Mouse (Mus musculus): ENCODE results near the gene Agap1. TPM values are rescaled to one million over a fixed set of nuclear protein-coding genes. Genes with fewer than 3 reads are reported as not detected.

Agap1 gene
- total RNA-seq, 2 experiments from 2014 or later = 240 to 255 TPM

DNA sequence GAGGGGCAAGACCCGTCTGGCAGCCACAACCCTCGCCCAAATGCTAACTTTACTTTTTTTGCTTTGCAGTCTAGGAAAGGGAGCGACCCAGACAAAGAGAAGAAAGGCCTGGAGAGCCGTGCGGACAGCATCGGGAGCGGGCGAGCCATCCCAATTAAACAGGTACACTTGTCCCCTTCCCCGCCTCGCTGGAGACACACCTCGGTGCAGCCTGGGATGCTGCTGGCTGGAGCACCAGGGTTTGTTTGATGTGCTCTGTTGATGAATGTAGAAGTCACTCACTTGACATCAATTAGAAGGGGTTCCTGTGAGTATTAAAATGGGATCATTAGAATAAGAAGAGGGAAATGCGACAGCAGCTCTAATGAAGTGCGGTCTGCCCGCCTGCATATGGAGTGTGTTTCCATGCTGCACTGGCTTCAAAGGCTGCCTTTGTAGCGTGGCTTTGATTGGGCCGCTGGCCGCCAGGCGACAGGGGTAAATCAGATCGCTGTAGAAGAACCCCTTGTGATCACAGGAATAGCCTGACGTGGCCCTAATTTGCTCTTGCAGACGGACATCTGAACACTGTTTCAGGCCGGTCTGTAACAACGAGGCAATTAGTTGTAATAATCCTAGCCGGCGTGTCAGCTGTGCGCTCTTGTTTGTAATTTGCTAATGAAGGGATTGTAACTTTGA lies 216.6 kb downstream of the Agap1 start:
- peak in 1 of 2 experiments; percentile 24 for DNase-seq (ENCODE audit: low spot score in 2 of 2)

DNA sequence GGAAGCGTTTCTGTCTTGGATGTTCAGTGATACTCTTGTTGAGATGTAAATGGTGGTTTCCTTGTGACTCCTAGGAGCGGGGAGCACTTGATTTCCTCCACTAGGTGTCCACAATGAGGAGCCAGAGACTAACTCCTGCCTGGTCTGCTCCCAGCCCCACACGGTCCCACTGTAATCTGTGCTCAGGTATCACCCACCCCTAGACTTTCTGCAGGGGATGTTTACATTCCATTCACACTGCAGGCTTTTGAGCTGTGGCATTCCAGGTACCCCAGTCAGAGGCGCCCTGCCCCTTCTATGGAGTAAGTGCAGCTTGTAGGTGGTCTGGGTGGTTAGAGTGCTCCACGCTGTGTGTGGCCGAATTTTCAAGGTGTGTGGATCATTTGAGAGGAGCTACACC lies 218.5 kb downstream of the Agap1 start:
- intact Hi-C loops (cut with DNase I) = no loop called here
- no peak for DNase-seq (ENCODE audit: low spot score in 2 of 2)

More for the DNA sequence above, 216.6 kb downstream of the Agap1 start:
- intact Hi-C loops (cut with DNase I) = no loop called here

DNA sequence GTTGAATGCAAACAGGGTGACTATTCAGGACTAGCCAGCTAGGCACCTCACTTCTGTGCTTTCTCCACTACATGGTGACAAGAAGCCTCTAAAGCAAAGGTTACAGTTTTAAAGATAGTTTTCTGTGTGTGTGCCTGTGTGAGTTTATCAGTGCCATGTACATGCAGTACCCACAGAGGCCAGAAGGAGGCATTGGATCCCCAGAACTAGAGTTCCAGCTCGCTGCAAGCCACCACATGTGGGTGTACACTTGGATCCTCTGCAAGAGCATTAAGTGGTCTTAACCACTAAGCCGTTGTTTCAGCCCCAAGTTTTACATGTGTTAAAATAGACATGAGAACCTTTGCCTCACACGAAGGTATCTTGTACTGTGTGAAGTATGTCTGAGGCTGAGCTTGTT lies 219.1 kb downstream of the Agap1 start:
- DNase-seq (ENCODE audit: low spot score in 2 of 2) = no peak
- intact Hi-C loops (cut with DNase I) = no loop called here

DNA sequence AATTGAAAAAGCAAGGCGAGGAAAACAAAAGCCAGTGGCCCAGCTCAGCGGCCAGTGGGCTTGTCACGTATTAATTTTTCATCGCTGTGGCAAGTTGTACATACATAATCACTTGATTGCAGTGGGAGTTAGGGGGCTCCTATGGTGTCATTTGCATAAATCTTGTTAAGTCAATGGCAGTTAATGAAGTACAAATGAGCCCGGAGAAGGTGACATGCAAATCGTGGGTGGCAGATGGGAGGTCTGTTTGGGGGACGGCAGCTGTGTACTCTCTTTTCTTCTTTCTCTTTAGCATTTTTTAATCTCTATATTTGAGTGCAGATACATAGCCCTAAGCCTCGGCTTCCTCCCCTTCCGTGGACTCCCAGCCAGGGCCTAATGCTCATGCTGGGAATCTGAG lies 220.1 kb downstream of the Agap1 start:
- DNase-seq (ENCODE audit: low spot score in 2 of 2) = no peak
- intact Hi-C loops (cut with DNase I) = no loop called here

DNA sequence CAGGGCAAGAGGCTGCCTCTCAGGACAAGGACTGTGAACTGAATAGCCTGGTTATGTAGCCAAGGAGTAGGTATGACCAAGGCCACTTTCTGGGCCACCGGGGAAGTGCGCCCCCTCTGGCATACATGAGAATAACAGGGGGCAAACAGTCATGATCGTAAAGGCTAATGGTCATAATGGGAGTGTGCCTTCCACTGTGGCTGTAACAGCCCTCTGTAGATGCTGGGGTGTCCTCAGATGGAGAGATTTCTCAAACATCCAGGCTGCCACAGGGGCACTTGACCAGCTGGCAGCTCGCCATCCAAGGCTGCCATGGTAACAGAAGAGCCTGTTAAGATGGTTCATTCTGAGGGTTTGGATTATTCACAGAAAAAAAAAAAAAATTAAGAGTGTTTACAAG lies 221.8 kb downstream of the Agap1 start:
- DNase-seq (ENCODE audit: low spot score in 2 of 2) = peak; percentile 14 to 30
- intact Hi-C loops (cut with DNase I) = no loop called here

DNA sequence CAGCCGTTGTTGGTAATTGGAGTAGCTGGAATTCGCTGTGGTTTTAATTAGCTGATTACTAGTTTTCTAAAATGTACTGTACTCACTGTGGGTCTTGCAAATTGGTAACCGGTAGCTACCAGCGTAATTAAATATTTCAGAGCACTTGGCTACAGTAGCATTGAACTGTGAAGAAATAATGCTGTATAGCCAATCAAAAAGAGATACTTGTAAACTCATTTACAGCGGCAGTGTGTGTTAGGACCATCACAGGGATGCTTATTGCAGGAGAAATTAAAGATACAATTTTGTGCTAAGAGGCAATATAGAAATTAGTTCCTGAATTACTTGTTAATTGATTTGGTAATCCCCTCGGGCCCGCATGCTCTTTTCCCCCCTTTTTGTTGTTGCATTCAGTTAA lies 226.1 kb downstream of the Agap1 start:
- DNase-seq (ENCODE audit: low spot score in 2 of 2) = no peak
- intact Hi-C loops (cut with DNase I) = no loop called here

DNA sequence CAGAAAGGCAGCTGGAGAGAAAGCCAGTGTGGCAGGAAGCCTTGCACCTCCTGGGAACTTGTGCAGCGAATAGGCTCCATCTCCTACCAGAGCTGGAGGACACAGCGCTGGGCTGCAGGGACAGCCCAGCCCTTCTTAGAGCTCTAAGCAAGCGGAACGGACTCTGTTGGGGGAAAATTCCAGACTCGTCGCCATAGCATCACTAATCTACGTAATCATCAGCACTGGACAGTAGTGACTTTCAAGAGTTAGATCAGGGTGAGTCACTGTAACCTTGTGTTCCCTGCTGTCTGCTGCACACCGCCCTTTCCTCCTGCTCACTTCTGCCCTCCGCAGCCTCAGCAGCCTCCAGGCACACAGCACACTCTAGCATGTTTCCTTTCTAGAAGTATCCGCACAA lies 234.3 kb downstream of the Agap1 start:
- no peak for DNase-seq (ENCODE audit: low spot score in 2 of 2)
- intact Hi-C loops (cut with DNase I) = no loop called here

DNA sequence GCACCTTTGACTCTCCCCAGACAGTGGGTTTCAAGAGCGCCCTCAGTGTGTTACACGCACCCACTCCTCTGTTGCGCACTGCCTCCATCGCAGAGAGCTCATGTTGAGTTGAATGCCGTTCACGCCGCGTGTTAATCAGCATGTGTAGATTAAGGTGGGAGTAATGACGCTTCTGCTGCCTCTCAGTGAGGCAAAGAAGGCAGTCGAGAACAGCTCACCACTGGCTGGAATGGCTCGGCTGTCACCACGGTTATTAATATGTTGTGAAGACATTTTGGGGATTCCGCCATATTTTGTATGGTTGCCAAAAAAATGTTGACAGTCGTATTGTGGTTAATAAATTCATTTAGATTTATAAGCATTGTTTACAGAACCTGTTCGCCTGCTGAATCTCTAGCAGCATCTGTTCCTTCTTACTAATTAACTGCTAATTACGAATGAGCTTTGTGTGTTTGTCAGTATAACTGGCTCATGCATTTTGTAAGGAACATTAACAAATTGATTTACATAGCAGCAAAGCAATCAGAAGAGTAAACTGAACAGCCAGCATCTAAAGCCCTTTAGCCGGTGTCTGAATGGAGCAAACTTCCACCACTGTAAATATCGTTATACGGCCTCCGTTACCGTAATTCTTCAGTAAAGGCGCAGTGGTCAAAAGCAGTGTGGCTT lies 235.1 kb downstream of the Agap1 start:
- intact Hi-C loops (cut with DNase I) = no loop called here
- DNase-seq (ENCODE audit: low spot score in 2 of 2) = peak; percentile 15 to 24

DNA sequence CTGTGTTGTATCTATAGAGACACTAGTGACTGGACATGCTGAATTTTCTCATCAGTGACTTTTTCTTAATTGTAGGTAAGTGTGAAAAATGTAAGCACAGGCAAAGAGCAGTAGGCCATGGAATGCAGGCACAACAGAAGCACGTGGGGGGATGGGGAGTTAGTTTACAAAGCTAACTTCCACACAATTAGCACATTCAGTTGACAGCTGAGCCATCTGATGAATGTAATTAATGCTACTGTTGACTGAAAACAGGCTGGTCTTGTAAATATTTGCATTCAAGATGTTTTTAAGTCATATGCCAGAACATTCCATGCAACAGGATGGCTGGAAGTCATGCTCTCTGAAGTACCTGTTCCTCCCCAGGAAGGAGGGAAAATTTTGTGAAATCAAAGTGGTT lies 236.5 kb downstream of the Agap1 start:
- intact Hi-C loops (cut with DNase I) = no loop called here

DNA sequence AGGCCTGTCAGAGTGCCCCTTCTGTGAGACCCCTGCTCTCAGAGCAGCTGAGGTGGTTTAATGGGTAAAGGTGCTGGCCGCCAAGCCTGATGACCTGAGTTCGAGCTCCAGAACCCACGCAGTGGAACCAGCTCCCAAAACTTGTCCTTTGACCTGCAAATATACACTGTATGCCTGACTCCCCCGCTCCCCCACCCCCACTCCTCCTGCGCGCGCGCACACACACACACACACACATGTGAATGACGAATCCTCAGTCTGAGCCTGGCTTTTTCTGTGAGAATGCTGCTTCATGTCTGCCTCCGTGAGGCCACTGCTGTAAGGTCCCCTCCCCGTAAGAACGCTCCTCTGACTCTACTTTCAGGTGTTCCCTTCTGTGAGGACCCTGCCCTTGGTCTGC lies 237.8 kb downstream of the Agap1 start:
- no peak for DNase-seq (ENCODE audit: low spot score in 2 of 2)
- intact Hi-C loops (cut with DNase I) = no loop called here

More for the DNA sequence above, 236.5 kb downstream of the Agap1 start:
- DNase-seq (ENCODE audit: low spot score in 2 of 2) = no peak

DNA sequence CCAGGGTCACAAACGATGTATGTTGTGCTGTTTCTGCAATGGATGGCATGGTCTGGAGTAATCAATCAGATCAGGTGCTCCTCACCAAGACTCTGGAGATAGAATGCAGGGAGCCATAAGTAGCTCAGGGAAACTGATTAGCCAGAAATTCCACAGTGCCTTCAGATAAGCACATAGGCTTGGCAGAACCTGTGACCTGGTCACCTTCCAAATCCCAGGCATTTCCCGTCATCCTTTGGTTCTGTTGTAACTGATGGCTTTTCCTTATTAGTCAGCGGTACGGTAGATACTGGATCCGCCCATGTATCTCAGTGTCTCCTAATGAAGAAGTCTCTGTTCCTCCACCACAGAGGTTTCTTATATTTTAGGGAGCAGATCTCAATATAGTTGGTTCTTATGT lies 240.3 kb downstream of the Agap1 start:
- DNase-seq (ENCODE audit: low spot score in 2 of 2) = no peak
- intact Hi-C loops (cut with DNase I) = no loop called here

DNA sequence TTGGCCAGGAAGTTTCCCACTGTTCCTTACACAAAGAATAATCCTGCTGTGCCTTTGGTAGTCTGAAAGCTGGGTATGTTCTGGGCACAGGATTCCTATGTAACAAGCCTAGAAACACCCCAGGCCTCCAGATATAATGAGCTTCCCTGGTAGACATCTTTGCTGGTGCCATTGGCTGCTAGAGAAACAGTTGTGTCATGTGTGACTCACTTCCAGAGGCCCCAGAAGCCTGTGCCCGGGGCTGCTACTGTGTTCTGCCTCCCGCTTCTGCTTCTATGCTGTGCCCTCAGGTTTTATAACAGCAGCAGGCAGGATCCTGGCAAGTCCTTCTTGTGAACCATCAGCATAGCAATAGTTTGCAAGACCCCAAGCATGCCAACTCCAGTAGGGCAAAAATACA lies 242.6 kb downstream of the Agap1 start:
- intact Hi-C loops (cut with DNase I) = no loop called here
- DNase-seq (ENCODE audit: low spot score in 2 of 2) = no peak

DNA sequence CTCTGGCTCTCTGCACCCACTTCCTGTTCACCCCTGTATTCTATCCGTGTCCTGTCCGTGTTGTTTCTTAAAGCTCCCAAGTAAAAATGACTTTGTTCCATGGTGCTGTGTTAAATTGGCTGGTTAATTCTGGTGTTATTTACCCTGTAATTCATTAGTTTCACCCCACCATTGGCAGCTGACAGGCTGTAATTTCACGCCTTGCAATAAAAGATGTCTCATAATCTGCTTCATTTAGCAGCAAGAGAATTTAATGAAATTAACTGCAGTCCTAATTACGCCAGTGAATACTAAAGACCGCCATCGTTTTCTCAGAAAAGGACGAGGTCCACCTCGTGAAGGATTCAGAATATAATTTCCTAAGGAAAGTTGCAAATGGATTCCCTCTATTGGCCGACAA lies 245.6 kb downstream of the Agap1 start:
- intact Hi-C loops (cut with DNase I) = no loop called here
- no peak for DNase-seq (ENCODE audit: low spot score in 2 of 2)

DNA sequence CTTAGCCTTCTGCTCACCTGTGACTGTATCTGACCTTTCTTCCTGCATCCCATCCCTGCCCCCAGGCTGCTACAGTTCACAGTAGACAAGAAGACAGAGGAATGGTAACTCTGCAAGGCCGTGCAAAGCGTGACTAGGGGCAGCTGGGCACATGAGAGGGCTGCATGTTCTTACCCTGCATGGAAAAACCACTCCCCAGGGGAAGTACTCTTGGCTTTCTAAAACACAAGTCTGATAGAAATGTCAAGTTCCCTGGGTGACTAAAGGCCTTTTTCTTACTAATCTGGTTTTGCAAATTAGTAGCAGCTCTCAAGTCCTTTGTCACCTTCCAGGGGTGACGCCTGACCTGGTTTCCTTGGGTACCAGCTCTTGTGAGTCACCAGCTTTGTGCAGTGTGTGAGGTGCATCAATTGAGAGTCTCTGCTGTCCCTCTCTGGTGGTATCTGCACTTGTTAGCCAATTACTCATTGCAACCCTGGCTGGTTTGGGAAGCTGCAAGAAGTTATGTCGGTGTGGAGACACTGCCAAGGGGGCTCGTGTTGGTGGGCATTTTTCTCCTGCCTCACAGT lies 246.6 kb downstream of the Agap1 start:
- intact Hi-C loops (cut with DNase I) = no loop called here

DNA sequence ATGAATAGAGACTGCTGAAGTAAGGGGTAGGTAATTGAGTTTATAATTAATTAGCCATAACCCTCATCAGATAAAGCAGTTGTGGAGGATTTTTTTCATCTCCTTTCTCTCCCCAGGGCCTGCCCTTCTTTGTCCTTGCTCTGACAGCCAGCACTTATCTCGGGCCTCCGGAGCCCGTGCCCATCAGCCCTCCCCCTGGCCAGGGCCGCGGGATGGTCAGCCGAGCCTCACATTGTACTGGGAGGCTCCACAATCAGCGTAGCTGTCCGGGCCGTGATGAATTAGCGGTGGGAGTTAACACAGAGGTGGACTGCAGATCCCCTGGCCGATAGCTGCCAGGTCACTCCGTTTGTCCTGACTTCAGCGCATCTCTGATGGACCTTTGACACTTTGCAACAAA lies 248.7 kb downstream of the Agap1 start:
- intact Hi-C loops (cut with DNase I) = no loop called here

More for the DNA sequence above, 246.6 kb downstream of the Agap1 start:
- DNase-seq (ENCODE audit: low spot score in 2 of 2) = no peak

DNA sequence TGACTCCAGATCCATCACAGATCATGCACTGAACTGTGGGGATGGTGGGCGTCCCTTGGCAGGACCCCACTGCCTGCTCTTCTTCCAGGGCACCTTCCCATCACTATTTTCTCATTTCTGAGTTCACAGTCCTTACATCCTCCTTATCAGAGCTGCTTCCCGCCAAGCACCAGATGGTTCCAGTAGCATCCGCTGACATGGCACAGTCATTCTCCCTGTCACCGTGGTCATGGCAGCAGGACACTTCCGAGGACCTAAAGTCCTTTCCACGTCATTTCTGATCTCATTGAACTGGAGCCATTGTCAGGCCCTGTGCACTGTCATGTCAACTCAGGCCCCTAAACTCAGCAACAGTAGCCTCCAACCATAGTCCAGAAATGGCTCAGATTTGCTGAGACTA lies 251.1 kb downstream of the Agap1 start:
- intact Hi-C loops (cut with DNase I) = no loop called here
- DNase-seq (ENCODE audit: low spot score in 2 of 2) = no peak

More for the DNA sequence above, 248.7 kb downstream of the Agap1 start:
- no peak for DNase-seq (ENCODE audit: low spot score in 2 of 2)

DNA sequence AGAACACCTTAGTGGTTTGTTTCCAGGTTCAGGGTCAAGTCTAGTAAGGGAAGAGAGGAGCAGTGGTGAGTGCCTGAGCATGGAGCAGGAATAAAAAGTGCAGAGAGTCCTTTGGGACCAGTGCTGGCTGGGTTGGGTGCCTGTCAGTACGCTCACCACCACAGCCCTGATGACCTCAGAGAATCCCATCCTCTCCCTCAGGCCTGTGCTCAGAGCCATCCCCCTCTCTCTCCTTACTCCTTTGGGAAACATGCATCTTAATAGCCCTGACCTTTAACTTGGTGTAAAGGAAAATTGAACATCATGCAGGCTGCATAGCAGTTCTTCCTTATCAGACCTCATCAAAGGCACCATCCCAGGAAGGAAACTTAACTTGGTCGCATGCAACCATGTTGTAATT lies 252.3 kb downstream of the Agap1 start:
- DNase-seq (ENCODE audit: low spot score in 2 of 2) = no peak
- intact Hi-C loops (cut with DNase I) = no loop called here

DNA sequence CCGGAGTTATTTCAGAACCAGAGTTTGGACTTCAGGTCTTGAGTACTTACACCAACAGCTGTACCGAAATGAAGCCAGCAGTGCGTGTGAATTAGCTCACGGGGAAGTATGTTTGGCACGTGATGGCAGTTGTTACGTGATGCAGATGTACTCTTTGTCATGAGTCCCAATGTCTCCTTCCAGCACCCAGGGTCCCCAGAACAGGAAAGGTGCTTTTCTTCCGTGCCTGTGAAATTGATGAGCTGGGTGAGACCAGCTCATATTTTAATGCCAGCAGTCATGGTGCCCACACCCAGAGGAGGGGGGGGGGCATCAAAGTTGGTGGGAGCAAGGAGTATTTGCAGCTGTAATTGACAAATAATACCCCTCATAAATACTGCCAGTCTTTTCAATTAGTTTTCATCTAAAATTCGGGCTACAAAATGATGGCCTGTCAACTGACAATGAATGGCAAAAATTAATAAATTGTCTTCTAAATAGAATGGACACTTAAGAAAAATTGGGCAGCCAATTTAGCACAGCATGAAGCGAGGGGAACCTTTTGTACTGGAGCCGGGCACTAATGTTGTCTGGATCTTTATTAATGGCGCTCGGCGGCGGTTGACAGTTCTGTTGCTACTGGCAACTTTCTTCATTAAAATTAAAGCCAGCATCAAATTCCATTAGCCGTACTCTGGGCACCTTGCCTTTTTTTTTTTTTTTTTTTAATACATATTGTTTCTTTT lies 253.3 kb downstream of the Agap1 start:
- intact Hi-C loops (cut with DNase I) = no loop called here
- DNase-seq (ENCODE audit: low spot score in 2 of 2) = no peak

DNA sequence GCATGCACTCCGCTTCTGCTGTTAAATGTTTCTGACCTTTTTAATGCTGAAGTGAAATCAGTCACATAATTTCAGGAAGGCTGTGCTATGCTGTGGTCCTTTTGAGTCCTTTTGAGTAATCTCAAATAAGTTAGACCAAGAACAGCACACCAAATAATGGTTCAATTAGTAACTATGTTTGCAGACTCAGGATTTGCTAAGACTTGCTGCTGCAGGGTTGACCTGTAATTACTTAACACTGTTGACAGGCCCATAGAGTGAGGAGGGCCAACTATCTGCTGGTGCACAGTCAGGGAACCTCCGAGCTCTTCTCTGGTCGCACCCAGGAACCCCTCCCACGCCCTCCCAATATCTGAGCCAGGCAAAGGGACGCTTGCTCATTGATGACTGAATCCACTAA lies 255.2 kb downstream of the Agap1 start:
- intact Hi-C loops (cut with DNase I) = no loop called here
- no peak for DNase-seq (ENCODE audit: low spot score in 2 of 2)

DNA sequence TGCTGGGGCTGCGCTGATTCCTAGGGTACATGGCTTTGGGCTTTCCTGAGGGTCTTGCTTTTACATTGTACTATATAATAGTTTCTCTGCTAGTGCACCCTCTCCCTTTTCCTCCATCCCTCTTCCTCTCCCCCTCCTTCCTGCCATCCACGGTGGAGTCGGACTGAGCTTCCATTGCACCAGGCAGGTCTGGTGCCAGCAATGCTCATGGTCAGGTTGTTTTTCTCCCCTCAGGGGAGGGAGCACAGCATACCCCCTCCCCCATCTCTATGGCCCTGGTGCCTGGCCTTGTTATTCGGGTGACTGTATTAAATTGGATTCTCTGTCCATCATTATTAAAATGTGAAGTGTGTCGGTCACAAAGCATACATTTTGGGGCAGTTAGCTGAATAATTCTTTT lies 259.1 kb downstream of the Agap1 start:
- no peak for DNase-seq (ENCODE audit: low spot score in 2 of 2)
- intact Hi-C loops (cut with DNase I) = no loop called here
